Mouse (Mus musculus) frontal cortex, adult 2 months (tissue): ENCODE results near the gene Cdk2ap2. TPM values are rescaled to one million over a fixed set of nuclear protein-coding genes. Genes with fewer than 3 reads are reported as not detected.
"Not testable (repeated sequence)": the region's sequence is repeated elsewhere in the genome, so short reads cannot be mapped to it uniquely, and the experiment has no call there.

ENCODE experiments used
- DNase-seq, 2 experiments: peaks; one replicate each; pipeline ENCODE4 v3.0.0; 2022; ENCODE audit warnings: low spot score in 1 of 2; ENCODE audit errors: extremely low spot score in 1 of 2
- polyA plus RNA-seq: library from polyadenylated mRNA; depleted of rRNA; stranded (reverse); fragments of >200 nt; gene quantifications from 2 replicates; pipeline ENCODE4 v1.2.3, GENCODE M21; 2012

The Cdk2ap2 gene
- polyA plus RNA-seq, 1 experiment: 50.3 TPM

DNA sequence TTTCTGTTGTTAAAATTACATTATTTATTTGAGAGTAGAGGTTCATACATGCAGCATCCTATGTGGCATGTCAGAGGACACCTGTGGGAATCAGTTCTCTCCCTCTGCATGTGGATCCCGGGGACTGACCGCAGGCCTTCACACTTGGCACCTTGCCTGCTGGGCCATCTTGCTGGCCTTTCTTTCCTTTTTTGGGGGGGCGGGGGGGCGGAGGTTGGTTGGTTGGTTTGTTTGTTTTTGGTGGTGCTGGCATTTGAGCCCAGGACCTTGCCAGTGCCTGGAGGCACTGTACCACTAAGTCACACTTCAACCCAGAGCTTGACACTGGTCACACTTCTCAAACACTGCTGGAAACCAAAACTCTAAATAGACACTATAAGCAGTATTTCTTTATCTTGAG, 37.4 kb downstream of the Cdk2ap2 start:
- no peak for DNase-seq

GRCm38 (mm10) chr19:4135229-4135962, 38.4 kb downstream of the Cdk2ap2 start:
- DNase-seq: not testable (repeated sequence)

- not testable (repeated sequence) for DNase-seq
Measured at GRCm38 (mm10) chr19:4135963-4136345, 39.0 kb downstream of the Cdk2ap2 start.

GRCm38 (mm10) chr19:4136463-4136862, 39.5 kb downstream of the Cdk2ap2 start:
- DNase-seq: no peak

GRCm38 (mm10) chr19:4137913-4138312, 40.9 kb downstream of the Cdk2ap2 start:
- DNase-seq: no peak

- no peak for DNase-seq
Measured at GRCm38 (mm10) chr19:4139446-4139845, 42.5 kb downstream of the Cdk2ap2 start, which contains the start of gene Gpr152. Gene Gpr152 (plus strand): TSS chr19:4139787.

GRCm38 (mm10) chr19:4140147-4140546, 43.2 kb downstream of the Cdk2ap2 start:
- DNase-seq: no peak

- DNase-seq: no peak
Measured at GRCm38 (mm10) chr19:4142416-4143173, 45.6 kb downstream of the Cdk2ap2 start.

DNA sequence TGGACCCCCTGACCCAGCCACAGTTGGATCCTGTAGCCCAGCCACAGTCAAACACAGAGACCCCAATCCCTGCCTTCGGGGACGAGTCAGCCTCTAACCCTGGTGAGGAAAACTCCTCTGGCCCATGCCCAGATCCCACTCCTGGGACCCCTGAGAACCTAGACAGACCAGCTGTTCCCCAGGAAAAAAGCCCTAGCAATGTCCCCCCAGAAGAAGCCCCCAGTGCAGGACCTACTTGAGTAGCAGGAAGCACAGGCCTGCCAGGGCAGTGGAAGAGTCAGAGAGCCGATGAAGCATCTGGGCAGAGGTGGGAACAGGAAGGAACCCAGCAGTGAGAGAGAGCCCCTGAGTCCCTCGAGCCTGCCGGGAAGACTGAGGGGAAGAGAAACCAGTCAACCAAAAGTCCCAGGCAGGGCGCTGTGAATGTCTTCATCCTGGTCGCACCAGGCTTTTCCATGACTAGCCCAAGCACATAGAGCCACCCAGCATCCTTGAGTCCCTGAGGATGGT, 46.8 kb downstream of the Cdk2ap2 start, which contains the start of gene Cabp4:
Cabp4 (minus strand) TSS at position 275 of the 510 bp plus-strand sequence.
- DNase-seq: no peak

DNA sequence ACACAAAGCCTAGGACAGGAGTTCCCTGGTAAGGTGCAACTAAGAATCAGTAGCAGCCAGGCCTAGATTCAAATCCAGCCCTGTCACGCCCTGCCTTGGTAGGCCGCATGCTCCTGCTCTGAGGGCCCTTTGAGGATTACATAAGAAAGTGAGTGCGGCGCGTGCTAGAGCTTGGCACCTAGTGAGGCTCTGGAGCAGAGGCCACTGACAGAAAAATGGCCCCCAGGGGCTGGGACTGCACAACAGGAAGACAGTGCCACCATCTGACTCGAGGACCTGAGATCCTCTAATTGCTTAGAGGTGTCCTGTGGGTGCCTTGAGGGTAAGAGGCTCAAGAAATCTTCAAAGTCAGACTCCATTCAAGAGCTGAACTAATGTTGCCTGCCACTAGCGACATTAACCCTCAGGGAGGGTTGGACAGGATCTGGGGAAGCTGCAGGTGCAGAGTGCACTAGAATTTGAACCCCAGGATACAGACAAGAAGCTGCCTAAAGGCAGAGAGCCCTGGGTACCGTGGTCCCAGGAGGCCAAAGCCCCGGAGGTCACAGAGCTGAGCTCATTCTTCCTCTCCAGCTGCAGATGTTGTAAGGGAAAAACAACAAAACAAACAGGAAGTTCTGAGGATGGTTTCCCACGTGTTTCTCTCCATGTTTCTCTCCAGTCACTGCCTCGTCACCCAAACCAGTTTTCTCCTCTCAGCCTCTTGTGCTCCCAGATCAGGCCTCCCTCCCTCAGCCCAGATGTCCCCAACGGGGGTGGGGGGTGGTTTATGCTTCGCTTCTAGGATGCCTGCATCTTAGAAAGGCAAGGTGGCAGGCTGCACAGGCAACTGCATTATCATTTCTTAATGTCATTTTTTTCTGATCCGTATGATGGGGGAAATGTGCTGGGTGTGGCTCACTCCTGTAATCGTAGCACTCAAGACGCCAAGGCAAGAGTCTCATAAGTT, 47.8 kb downstream of the Cdk2ap2 start:
- no peak for DNase-seq

DNA sequence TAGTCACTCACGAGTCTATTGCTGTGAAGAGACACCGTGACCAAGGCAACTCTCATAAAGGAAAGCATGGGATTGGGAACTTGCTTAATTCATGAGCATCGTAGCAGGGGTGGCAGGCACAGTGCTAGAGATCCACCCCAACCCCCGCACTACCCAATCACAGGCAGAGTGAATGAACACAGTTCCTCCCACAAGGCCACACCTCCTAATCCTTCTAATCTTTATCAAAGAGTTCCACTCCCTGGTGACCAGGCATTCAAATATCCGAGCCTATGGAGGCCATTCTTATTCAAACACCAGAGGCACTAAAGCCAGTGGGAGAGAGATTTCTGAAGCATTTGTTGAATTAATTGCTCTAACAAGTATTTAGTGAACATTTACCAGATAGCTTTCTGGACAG, 49.0 kb downstream of the Cdk2ap2 start:
- no peak for DNase-seq

DNA sequence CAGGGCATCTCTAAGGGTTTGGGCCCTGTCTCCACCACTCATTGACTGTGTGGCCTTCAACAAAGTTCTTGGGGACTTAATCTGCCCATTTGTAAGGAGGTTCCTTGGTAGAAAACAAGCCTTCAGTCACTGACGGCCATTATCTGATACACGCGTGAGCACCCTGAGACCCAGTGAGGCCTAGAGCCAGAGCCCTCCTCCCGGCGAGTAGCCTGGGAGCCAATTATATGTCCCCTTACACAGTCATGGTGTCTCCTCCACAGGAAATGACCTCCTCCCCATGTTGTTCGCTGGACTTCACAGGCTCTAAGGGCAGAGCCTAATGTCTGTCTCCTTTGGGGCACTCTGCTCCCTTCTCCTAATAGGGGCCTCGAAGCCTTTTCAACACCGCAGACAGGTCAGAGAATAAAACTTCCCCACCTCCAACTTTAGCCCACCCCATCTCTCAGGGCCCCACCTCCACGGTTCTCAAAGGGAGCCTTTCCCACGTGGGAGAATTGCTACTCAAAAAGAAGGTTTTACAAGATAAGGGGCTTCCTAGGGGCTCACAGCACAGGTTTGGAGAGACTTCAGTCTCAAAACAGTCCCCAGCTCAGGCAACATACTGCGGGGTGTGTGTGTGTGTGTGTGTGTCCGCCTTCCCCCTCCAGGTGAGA, 49.5 kb downstream of the Cdk2ap2 start:
- DNase-seq: no peak

GRCm38 (mm10) chr19:4147022-4147405, 50.0 kb downstream of the Cdk2ap2 start:
- DNase-seq: no peak

- no peak for DNase-seq
Measured at GRCm38 (mm10) chr19:4147782-4148490, 51.0 kb downstream of the Cdk2ap2 start.

GRCm38 (mm10) chr19:4148491-4148806, 51.5 kb downstream of the Cdk2ap2 start, which contains the start of gene Coro1b:
Gene Coro1b (plus strand): TSS chr19:4148619.
- peak; percentile 88 to 95 for DNase-seq
